Mouse (Mus musculus) cortical plate, adult 2 months (tissue): ENCODE results near the gene Cd300ld2.
"Not testable (repeated sequence)": the region's sequence is repeated elsewhere in the genome, so short reads cannot be mapped to it uniquely, and the experiment has no call there.

Experiments
- CTCF ChIP-seq: fragments of 200-500 bp; IDR thresholded peaks from 2 replicates; pipeline ENCODE4 v1.5.1; 2011; ENCODE audit warnings: mild to moderate bottlenecking, control low read depth, low read length; ENCODE audit not compliant: insufficient read depth; ENCODE audit errors: extremely low read depth
- POLR2A ChIP-seq: fragments of 200-500 bp; IDR thresholded peaks from 2 replicates; pipeline ENCODE4 v1.6.1; 2011; ENCODE audit warnings: mild to moderate bottlenecking, low read length, control low read depth; ENCODE audit not compliant: insufficient read depth; ENCODE audit errors: extremely low read depth

DNA sequence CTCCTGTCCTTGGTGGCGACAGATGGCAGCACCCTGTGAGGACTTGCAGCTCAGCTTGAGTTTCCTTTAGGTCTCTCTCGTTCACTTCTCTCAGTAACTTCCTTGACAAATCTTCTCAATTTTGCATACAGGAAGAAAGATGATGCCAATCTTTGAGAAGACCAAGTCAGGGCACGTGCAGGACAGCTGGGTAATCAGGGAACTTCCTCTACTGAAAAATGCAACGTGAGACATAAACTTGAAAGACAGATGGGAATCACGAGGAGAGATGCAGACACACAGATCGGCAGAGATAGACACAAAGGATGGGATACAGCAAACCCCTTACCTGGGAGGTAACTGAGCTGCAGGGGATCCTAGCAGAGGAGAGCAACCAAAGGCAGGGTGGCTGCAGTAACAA, 21.7 kb upstream of the Cd300ld2 start, which contains the start of gene Cd300ld5:
- TF ChIP-seq CTCF, POLR2A: not testable (repeated sequence)
